Mouse (Mus musculus) forebrain, embryonic 16.5 days (tissue): ENCODE data around the gene Tmem164. TPM values are rescaled to one million over a fixed set of nuclear protein-coding genes. Genes with fewer than 3 reads are reported as not detected.

Source experiments
- ATAC-seq: fragments of 200-750 bp; cut with Nextera tagmentation; 2 replicates; pipeline ENCODE4 v1.8.0; 2017; ENCODE audit warnings: mild to moderate bottlenecking, moderate library complexity
- H3K27ac ChIP-seq: fragments of 300-500 bp; sonication (generic); 2 replicates; pipeline ENCODE4 v1.5.1; 2014; ENCODE audit warnings: low read length, control low read depth
- H3K27me3 ChIP-seq: fragments of 300-500 bp; sonication (generic); replicated peaks from 2 replicates; pipeline ENCODE4 v1.6.1; 2014; ENCODE audit warnings: low read length; ENCODE audit not compliant: control insufficient read depth, insufficient read depth
- H3K36me3 ChIP-seq: fragments of 300-500 bp; sonication (generic); 2 replicates; pipeline ENCODE4 v1.6.1; 2014; ENCODE audit not compliant: control insufficient read depth, insufficient read depth
- H3K4me1 ChIP-seq: fragments of 300-500 bp; sonication (generic); replicated peaks from 2 replicates; pipeline ENCODE4 v1.6.1; 2014; ENCODE audit warnings: low read length; ENCODE audit not compliant: control insufficient read depth, insufficient read depth
- H3K4me2 ChIP-seq: fragments of 300-500 bp; sonication (generic); 2 replicates; pipeline ENCODE4 v1.6.1; 2014; ENCODE audit warnings: mild to moderate bottlenecking, low read length, control low read depth
- H3K4me3 ChIP-seq: fragments of 300-500 bp; sonication (generic); replicated peaks from 2 replicates; pipeline ENCODE4 v1.5.1; 2014; ENCODE audit warnings: mild to moderate bottlenecking, low read length, control low read depth
- H3K9ac ChIP-seq: fragments of 300-500 bp; sonication (generic); replicated peaks from 2 replicates; pipeline ENCODE4 v1.6.1; 2014; ENCODE audit warnings: low read depth, low read length, control low read depth
- H3K9me3 ChIP-seq: fragments of 300-500 bp; sonication (generic); 2 replicates; pipeline ENCODE4 v1.6.1; 2016; ENCODE audit warnings: low read length; ENCODE audit not compliant: control insufficient read depth
- WGBS: fragments of 180-500 bp; shearing (Covaris S2); extraction: QIAGEN DNeasy Blood & Tissue Kit; methylation state at CpG from one replicate; pipeline ENCODE4 v1.1.7; 2014; 5-methylcytosine and 5-hydroxymethylcytosine counted together
- polyA plus RNA-seq: library from polyadenylated mRNA; unstranded; fragments of >200 nt; fragmentation: Nextera tagmentation; extraction: Ambion mirVana; gene quantifications from 2 replicates; pipeline ENCODE4 v1.2.1, GENCODE M21; 2015

Gene Tmem164
- polyA plus RNA-seq, 1 experiment from 2014 or later, result 24.0 TPM

DNA sequence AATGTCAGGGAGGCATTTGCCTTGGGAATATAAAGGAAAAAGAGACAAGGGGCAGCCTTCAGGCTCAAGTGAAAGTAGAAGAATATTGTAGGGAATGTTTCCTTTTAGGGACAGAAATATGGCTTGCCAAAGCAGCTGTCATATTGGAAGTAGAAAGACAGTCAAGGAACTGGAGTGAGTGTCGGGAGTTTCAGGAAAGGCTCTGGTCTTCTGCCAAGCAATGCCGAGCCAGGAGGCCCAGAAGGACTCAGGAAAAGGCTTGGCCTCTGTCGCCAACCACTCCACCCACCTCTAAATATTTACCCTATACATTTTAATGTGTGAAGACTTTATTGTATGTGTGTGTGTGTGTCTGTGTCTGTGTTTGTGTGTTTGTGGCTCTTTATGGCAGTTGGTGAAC is 21.4 kb downstream of the Tmem164 start:
- no peak overlapping the region for H3K9ac ChIP-seq

DNA sequence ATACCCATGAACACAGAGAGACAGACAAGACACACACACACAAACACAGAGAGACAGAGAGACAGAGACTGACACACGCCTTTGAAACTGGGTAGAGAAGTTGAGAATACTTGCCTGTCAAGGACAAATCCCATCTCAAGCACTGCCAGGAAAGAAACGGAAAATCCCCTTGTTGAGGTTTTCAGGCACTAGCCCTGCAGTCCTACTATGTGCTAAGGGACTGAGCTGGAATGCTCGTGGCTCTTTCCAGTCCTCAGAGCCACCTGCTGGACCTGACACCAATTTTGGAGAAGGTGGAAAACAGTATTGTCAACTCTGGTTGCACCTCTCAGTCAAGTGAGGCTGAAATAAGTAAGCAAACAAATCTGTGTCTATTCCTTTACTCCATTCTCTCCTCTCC is 22.7 kb downstream of the Tmem164 start:
- WGBS, result 64% methylated on average over 3 of the region's 3 CpGs

More for the DNA sequence above, 21.4 kb downstream of the Tmem164 start:
- Histone ChIP-seq H3K27me3 (no peaks in the 10 kb centered on the region), H3K9me3 (no peaks in the 10 kb centered on the region), H3K27ac (no peak overlapping the region), H3K4me2 (no peak overlapping the region), H3K4me1 (no peaks in the 10 kb centered on the region), H3K36me3 (no peaks in the 10 kb centered on the region), H3K4me3 (no peak overlapping the region)
- ATAC-seq, result no peak
- 34% methylated on average over 3 of the region's 3 CpGs for WGBS

GRCm38 (mm10) chrX:142708257-142708656 is 27.1 kb downstream of the Tmem164 start:
- H3K27ac ChIP-seq, result no peak overlapping the region
- no peaks in the 10 kb centered on the region for H3K4me1 ChIP-seq
- H3K36me3 ChIP-seq, result no peaks in the 10 kb centered on the region
- H3K9ac ChIP-seq, result no peak overlapping the region
- H3K9me3 ChIP-seq, result no peaks in the 10 kb centered on the region
- no peak overlapping the region for H3K4me2 ChIP-seq
- ATAC-seq, result no peak
- H3K27me3 ChIP-seq, result no peaks in the 10 kb centered on the region
- no peak overlapping the region for H3K4me3 ChIP-seq

More for the DNA sequence above, 22.7 kb downstream of the Tmem164 start:
- ATAC-seq, result no peak
- no peaks in the 10 kb centered on the region for H3K27me3 ChIP-seq
- no peak overlapping the region for H3K9ac ChIP-seq
- H3K4me2 ChIP-seq, result no peak overlapping the region
- H3K9me3 ChIP-seq, result no peaks in the 10 kb centered on the region
- H3K4me3 ChIP-seq, result no peak overlapping the region
- H3K4me1 ChIP-seq, result no peaks in the 10 kb centered on the region
- H3K36me3 ChIP-seq, result no peaks in the 10 kb centered on the region
- no peak overlapping the region for H3K27ac ChIP-seq

- 80% methylated on average over 3 of the region's 3 CpGs for WGBS
- no peak for ATAC-seq
Observed at GRCm38 (mm10) chrX:142716014-142716413, 34.8 kb downstream of the Tmem164 start.

GRCm38 (mm10) chrX:142717958-142718478 is 36.8 kb downstream of the Tmem164 start:
- Histone ChIP-seq H3K9me3 (no peaks in the 10 kb centered on the region), H3K4me1 (no peaks in the 10 kb centered on the region), H3K27me3 (no peaks in the 10 kb centered on the region), H3K27ac (no peak overlapping the region), H3K36me3 (no peaks in the 10 kb centered on the region), H3K4me3 (no peak overlapping the region), H3K9ac (no peak overlapping the region), H3K4me2 (no peak overlapping the region)
- 71% methylated on average over 9 of the region's 9 CpGs for WGBS
- ATAC-seq, result no peak

More at GRCm38 (mm10) chrX:142716014-142716413, 34.8 kb downstream of the Tmem164 start:
- Histone ChIP-seq H3K4me1 (no peaks in the 10 kb centered on the region), H3K27ac (no peak overlapping the region), H3K36me3 (no peaks in the 10 kb centered on the region), H3K9me3 (no peaks in the 10 kb centered on the region), H3K4me2 (no peak overlapping the region), H3K4me3 (no peak overlapping the region), H3K9ac (no peak overlapping the region), H3K27me3 (no peaks in the 10 kb centered on the region)

DNA sequence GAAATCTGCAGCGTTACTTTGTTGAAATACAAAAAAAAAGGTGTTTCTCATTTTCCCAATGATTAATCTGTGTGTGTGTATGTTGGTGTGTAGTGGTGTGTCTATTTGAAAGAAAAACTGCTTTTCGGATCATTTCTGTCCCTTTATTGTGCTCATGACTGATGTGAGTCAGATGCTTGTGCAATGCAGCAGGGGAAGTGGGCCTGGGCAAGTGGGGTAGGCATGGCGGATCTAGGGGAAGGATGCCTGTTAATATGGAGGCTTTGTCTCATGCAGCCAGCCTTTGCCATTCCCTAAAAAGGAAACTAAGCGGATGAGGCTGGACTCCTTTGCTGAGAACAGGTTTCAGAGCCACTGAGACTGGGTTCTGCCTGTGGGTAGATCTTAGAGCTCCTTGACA is 37.6 kb downstream of the Tmem164 start:
- no peak overlapping the region for H3K4me2 ChIP-seq
- no peak overlapping the region for H3K9ac ChIP-seq
- no peak for ATAC-seq
- no peaks in the 10 kb centered on the region for H3K9me3 ChIP-seq
- no peak overlapping the region for H3K4me3 ChIP-seq
- H3K27me3 ChIP-seq, result no peaks in the 10 kb centered on the region
- no peaks in the 10 kb centered on the region for H3K36me3 ChIP-seq
- H3K27ac ChIP-seq, result no peak overlapping the region
- H3K4me1 ChIP-seq, result no peaks in the 10 kb centered on the region
- WGBS, result 89% methylated on average over 4 of the region's 4 CpGs

GRCm38 (mm10) chrX:142721897-142722296 is 40.7 kb downstream of the Tmem164 start:
- WGBS, result 95% methylated on average over 3 of the region's 3 CpGs
- Histone ChIP-seq H3K4me1 (peaks cover 6% of the 10 kb centered on the region), H3K4me2 (no peak overlapping the region), H3K27me3 (no peaks in the 10 kb centered on the region), H3K36me3 (no peaks in the 10 kb centered on the region), H3K27ac (no peak overlapping the region), H3K9me3 (no peaks in the 10 kb centered on the region), H3K9ac (no peak overlapping the region), H3K4me3 (no peak overlapping the region)
- ATAC-seq, result no peak

- Histone ChIP-seq H3K27ac (no peak overlapping the region), H3K4me2 (no peak overlapping the region), H3K27me3 (no peaks in the 10 kb centered on the region), H3K36me3 (no peaks in the 10 kb centered on the region), H3K9me3 (no peaks in the 10 kb centered on the region), H3K4me3 (no peak overlapping the region), H3K9ac (no peak overlapping the region), H3K4me1 (peaks cover 16% of the 10 kb centered on the region)
- WGBS, result 64% methylated on average over 2 of the region's 2 CpGs
- ATAC-seq, result no peak
Observed at GRCm38 (mm10) chrX:142724203-142724602, 43.0 kb downstream of the Tmem164 start.

DNA sequence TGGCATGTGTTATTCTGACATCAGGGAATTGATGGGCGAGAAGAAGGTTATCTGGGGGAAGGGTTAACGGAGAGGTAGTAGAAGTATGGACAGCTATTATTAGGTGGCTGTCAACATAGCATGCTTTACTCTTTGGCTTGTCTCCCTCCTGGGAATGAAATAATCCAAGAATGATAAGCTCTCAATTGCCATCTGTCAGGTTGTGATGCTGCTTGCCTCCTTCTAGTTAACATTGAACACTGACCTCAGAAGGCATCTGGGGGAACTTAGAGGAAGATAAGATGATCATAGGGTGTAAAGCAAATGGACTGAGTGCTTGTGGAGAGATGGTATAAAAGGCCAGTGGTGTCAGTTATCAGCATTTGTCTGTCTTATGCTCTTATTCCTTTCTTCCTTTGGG is 44.4 kb downstream of the Tmem164 start:
- 54% methylated on average over 2 of the region's 2 CpGs for WGBS
- Histone ChIP-seq H3K9me3 (no peaks in the 10 kb centered on the region), H3K27me3 (no peaks in the 10 kb centered on the region)

DNA sequence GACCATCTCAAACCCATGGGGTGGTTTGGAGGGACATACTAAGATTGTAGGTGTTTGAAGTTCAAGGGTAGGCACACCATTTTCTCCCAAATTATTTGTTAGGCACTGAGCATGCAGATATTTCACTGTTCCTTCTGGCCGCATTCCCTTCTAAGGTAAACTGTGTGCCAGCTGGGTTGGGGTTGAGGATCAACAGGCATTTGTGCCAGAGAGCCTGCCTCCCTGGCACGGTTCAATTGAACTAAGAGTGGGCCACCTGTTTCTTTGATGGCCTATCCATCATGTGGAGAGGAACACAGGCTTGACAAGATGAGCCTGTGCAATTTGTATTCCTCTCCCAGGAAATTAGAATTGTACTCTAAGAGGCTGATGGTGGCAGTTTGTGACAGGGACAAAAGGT is 45.1 kb downstream of the Tmem164 start:
- H3K27ac ChIP-seq, result no peak overlapping the region
- no peaks in the 10 kb centered on the region for H3K27me3 ChIP-seq
- no peak overlapping the region for H3K9ac ChIP-seq
- H3K4me1 ChIP-seq, result peaks cover 16% of the 10 kb centered on the region
- H3K4me3 ChIP-seq, result no peak overlapping the region
- H3K36me3 ChIP-seq, result no peaks in the 10 kb centered on the region
- no peak overlapping the region for H3K4me2 ChIP-seq
- peak; percentile 44; the same call in 1 of the 2 replicates for ATAC-seq
- no peaks in the 10 kb centered on the region for H3K9me3 ChIP-seq
- WGBS, result 36% methylated on average over 2 of the region's 2 CpGs

More for the DNA sequence above, 44.4 kb downstream of the Tmem164 start:
- no peak for ATAC-seq
- Histone ChIP-seq H3K9ac (no peak overlapping the region), H3K27ac (no peak overlapping the region), H3K4me3 (no peak overlapping the region), H3K36me3 (no peaks in the 10 kb centered on the region), H3K4me2 (no peak overlapping the region), H3K4me1 (peaks cover 16% of the 10 kb centered on the region)
